Mouse (Mus musculus) liver, adult 2 months (tissue): Measurements from ENCODE around the gene Gm8298. TPM values are rescaled to one million over a fixed set of nuclear protein-coding genes. Genes with fewer than 3 reads are reported as not detected.
A peak's percentile ranks its signal among the peaks of the same experiment; 100 is the strongest.
"Not testable (repeated sequence)": the region's sequence is repeated elsewhere in the genome, so short reads cannot be mapped to it uniquely, and the experiment has no call there.

ENCODE experiments used
- DNase-seq: peaks from one replicate; pipeline ENCODE4 v3.0.0-alpha.2; 2011; ENCODE audit warnings: low read depth, low spot score; ENCODE audit errors: extremely low read depth
- H3K27ac ChIP-seq: fragments of 200-500 bp; replicated peaks from 2 replicates; pipeline ENCODE4 v1.5.1; 2012; ENCODE audit warnings: low read depth, mild to moderate bottlenecking, control low read depth, inconsistent platforms, low read length; ENCODE audit not compliant: insufficient read depth
- H3K27me3 ChIP-seq: fragments of 200-500 bp; 2 replicates; pipeline ENCODE4 v1.6.1; 2012; ENCODE audit warnings: mild to moderate bottlenecking, moderate library complexity, low read length, inconsistent platforms; ENCODE audit not compliant: control insufficient read depth, insufficient read depth
- H3K36me3 ChIP-seq: fragments of 200-500 bp; 2 replicates; pipeline ENCODE4 v1.6.1; 2012; ENCODE audit warnings: low read length, inconsistent platforms; ENCODE audit not compliant: control insufficient read depth, insufficient read depth
- H3K4me1 ChIP-seq: fragments of 200-500 bp; 2 replicates; pipeline ENCODE4 v1.6.1; 2011; ENCODE audit warnings: low read length; ENCODE audit not compliant: control insufficient read depth, insufficient read depth
- H3K4me3 ChIP-seq: fragments of 200-500 bp; 2 replicates; pipeline ENCODE4 v1.5.1; 2011; ENCODE audit warnings: low read depth, mild to moderate bottlenecking, control low read depth, low read length, moderate library complexity; ENCODE audit not compliant: insufficient read depth
- H3K79me2 ChIP-seq: fragments of 200-500 bp; 2 replicates; pipeline ENCODE4 v1.6.1; 2012; ENCODE audit warnings: inconsistent platforms, mild to moderate bottlenecking, low read length, moderate library complexity; ENCODE audit not compliant: control insufficient read depth, insufficient read depth
- H3K9ac ChIP-seq: fragments of 200-500 bp; 2 replicates; pipeline ENCODE4 v1.6.1; 2012; ENCODE audit warnings: low read depth, mild to moderate bottlenecking, control low read depth, inconsistent platforms, low read length
- CTCF ChIP-seq: fragments of 200-500 bp; IDR thresholded peaks from 2 replicates; pipeline ENCODE4 v1.5.1; 2011; ENCODE audit warnings: low read depth, low read length, control low read depth
- POLR2A ChIP-seq: fragments of 200-500 bp; IDR thresholded peaks from 2 replicates; pipeline ENCODE4 v1.6.1; 2011; ENCODE audit warnings: low read length, control low read depth; ENCODE audit not compliant: insufficient read depth; ENCODE audit errors: extremely low read depth
- WGBS: fragments of 180-500 bp; shearing (Covaris S2); methylation state at CpG from one replicate; pipeline ENCODE4 v1.1.7; 2018; 5-methylcytosine and 5-hydroxymethylcytosine counted together
- polyA plus RNA-seq: library from polyadenylated mRNA; depleted of rRNA; stranded (reverse); fragments of >200 nt; gene quantifications from 2 replicates; pipeline ENCODE4 v1.2.3, GENCODE M21; 2012; rRNA removed
- total RNA-seq: library from RNA; depleted of rRNA; stranded (reverse); fragments of >200 nt; gene quantifications from 2 replicates; pipeline ENCODE4 v1.2.3, GENCODE M21; 2014; rRNA removed

Gm8298 gene
- total RNA-seq (not detected in 2 replicates), polyA plus RNA-seq (not detected in 2 replicates)

- no peaks in the 10 kb centered on the region for H3K36me3 ChIP-seq
- H3K27me3 ChIP-seq = no peaks in the 10 kb centered on the region
- no peak within 1 kb of the TSS for H3K9ac ChIP-seq
- H3K4me3 ChIP-seq = no peak within 1 kb of the TSS
- H3K27ac ChIP-seq = no peak within 1 kb of the TSS
- H3K4me1 ChIP-seq = no peaks in the 10 kb centered on the region
- no peak for DNase-seq
- H3K79me2 ChIP-seq = no peaks in the 10 kb centered on the region
- 88% methylated on average over 2 of the region's 2 CpGs for WGBS
- no peak for TF ChIP-seq POLR2A
- no peak for TF ChIP-seq CTCF
These were observed at the start of gene Gm8298 for GRCm38 (mm10) chr3:59860751-59861150. Gene Gm8298, plus strand, starts transcription at chr3:59861051.

DNA sequence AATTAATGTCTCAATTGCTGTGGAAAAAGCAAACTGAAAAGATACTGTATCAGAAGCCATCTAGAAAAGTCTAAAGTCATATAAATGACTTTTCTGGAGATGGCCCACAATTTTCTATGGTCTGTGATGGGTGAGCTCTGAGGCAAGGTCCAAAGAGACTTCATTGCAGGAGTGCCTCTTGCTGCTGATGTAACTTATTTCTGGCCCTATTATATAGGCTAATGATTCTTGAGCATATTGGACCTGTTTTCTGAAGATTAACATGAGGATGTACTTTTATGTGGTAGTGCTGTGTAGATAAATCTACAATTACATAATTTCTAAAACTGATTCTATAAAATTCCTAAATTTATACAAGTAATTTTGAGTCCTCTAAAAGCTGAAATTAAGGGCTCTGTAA is 47.7 kb upstream of the Gm8298 start:
- no peaks in the 10 kb centered on the region for H3K27me3 ChIP-seq
- H3K9ac ChIP-seq = no peak overlapping the region
- TF ChIP-seq POLR2A (no peak), CTCF (no peak)
- H3K27ac ChIP-seq = no peak overlapping the region
- no peak for DNase-seq
- H3K36me3 ChIP-seq = no peaks in the 10 kb centered on the region
- no peaks in the 10 kb centered on the region for H3K4me1 ChIP-seq
- no peak overlapping the region for H3K4me3 ChIP-seq
- no peaks in the 10 kb centered on the region for H3K79me2 ChIP-seq

DNA sequence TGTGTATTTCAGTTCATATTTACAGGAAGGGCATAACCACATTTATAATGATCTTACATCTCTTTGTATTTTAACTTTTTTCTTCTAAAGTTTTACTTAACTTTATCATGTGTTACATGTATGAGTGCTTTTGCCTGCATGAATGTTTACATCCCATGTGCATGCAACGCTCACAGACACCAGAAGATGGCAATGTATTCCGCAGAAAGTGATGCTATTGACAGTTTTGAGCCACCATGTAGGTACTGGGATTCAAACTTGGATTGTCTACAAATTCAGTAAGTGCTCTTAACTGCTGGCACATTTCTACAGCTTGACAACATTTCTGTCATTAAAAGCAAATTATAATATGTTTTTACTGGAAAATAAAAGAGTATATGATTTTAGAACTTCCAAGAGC is 9.9 kb downstream of the Gm8298 start:
- H3K4me3 ChIP-seq = no peak overlapping the region
- no peaks in the 10 kb centered on the region for H3K4me1 ChIP-seq
- TF ChIP-seq POLR2A = no peak
- TF ChIP-seq CTCF = peak; percentile 65
- no peaks in the 10 kb centered on the region for H3K27me3 ChIP-seq
- DNase-seq = peak; percentile 72
- 10% methylated on average over 2 of the region's 2 CpGs for WGBS
- H3K36me3 ChIP-seq = no peaks in the 10 kb centered on the region
- no peaks in the 10 kb centered on the region for H3K79me2 ChIP-seq
- H3K9ac ChIP-seq = no peak overlapping the region
- no peak overlapping the region for H3K27ac ChIP-seq

- 90% methylated on average over 1 of the region's 1 CpGs for WGBS
- not testable (repeated sequence) for H3K27me3 ChIP-seq, DNase-seq, H3K9ac ChIP-seq, H3K4me1 ChIP-seq, H3K79me2 ChIP-seq, H3K27ac ChIP-seq, H3K36me3 ChIP-seq, H3K4me3 ChIP-seq
These were observed 16.8 kb downstream of the Gm8298 start for GRCm38 (mm10) chr3:59877601-59878000.

GRCm38 (mm10) chr3:59879801-59880554 is 19.1 kb downstream of the Gm8298 start:
- H3K4me3 ChIP-seq, H3K27ac ChIP-seq, H3K9ac ChIP-seq, H3K36me3 ChIP-seq, H3K27me3 ChIP-seq, DNase-seq, H3K79me2 ChIP-seq, H3K4me1 ChIP-seq: not testable (repeated sequence)
- WGBS = 89% methylated on average over 7 of the region's 7 CpGs

- peak; percentile 77 for DNase-seq
- H3K36me3 ChIP-seq = no peaks in the 10 kb centered on the region
- peaks cover 2% of the 10 kb centered on the region; the same call in 1 of the 2 replicates for H3K4me1 ChIP-seq
- no peaks in the 10 kb centered on the region for H3K27me3 ChIP-seq
- no peak overlapping the region for H3K27ac ChIP-seq
- no peaks in the 10 kb centered on the region for H3K79me2 ChIP-seq
- H3K4me3 ChIP-seq = no peak overlapping the region
- H3K9ac ChIP-seq = no peak overlapping the region
- TF ChIP-seq POLR2A (no peak), CTCF (no peak)
- WGBS = 39% methylated on average over 2 of the region's 2 CpGs
These were observed 32.4 kb downstream of the Gm8298 start for GRCm38 (mm10) chr3:59893276-59893675.
